Mouse (Mus musculus) liver, embryonic 14.5 days (tissue): ENCODE data around the gene Mfrp. TPM values are rescaled to one million over a fixed set of nuclear protein-coding genes. Genes with fewer than 3 reads are reported as not detected.

Experiments used
- ATAC-seq: fragments of 200-750 bp; cut with Nextera tagmentation; 2 replicates; pipeline ENCODE4 v1.8.0; 2017; ENCODE audit warnings: moderate number of reproducible peaks, mild to moderate bottlenecking, moderate library complexity; ENCODE audit not compliant: insufficient read depth
- DNase-seq, 3 experiments: peaks; one replicate each; pipeline ENCODE4 v3.0.0-alpha.2; 2012 to 2013; ENCODE audit warnings: low read depth in 3 of 3, low spot score in 3 of 3
- H3K27ac ChIP-seq: fragments of 300-500 bp; sonication (generic); 2 replicates; pipeline ENCODE4 v1.5.1; 2014; ENCODE audit warnings: moderate library complexity, mild to moderate bottlenecking, control low read depth, inconsistent platforms
- H3K27me3 ChIP-seq: fragments of 300-500 bp; sonication (generic); 2 replicates; pipeline ENCODE4 v1.6.1; 2014; ENCODE audit warnings: mild to moderate bottlenecking, low read length, moderate library complexity; ENCODE audit not compliant: control insufficient read depth, insufficient read depth
- H3K36me3 ChIP-seq: fragments of 300-500 bp; sonication (generic); replicated peaks from 2 replicates; pipeline ENCODE4 v1.6.1; 2014; ENCODE audit warnings: low read depth; ENCODE audit not compliant: control insufficient read depth, insufficient read depth
- H3K4me1 ChIP-seq, 2 experiments: fragments of 200-500 bp in 1 of 2; fragments of 300-500 bp in 1 of 2; sonication (generic) in 1 of 2; replicated peaks; 2 replicates each; pipeline ENCODE4 v1.6.1; 2012 to 2014; ENCODE audit warnings: antibody characterized with exemption in 1 of 2, inconsistent platforms in 1 of 2, low read length in 1 of 2; ENCODE audit not compliant: control insufficient read depth in 2 of 2, insufficient read depth in 2 of 2
- H3K4me2 ChIP-seq: fragments of 300-500 bp; sonication (generic); 2 replicates; pipeline ENCODE4 v1.6.1; 2014; ENCODE audit warnings: low read depth, mild to moderate bottlenecking, control low read depth, moderate library complexity
- H3K4me3 ChIP-seq, 2 experiments: fragments of 200-500 bp in 1 of 2; fragments of 300-500 bp in 1 of 2; sonication (generic) in 1 of 2; 2 replicates each; pipeline ENCODE4 v1.5.1; 2012 to 2014; ENCODE audit warnings: low read depth in 2 of 2, low read length in 2 of 2, mild to moderate bottlenecking in 2 of 2, control low read depth in 1 of 2, inconsistent platforms in 1 of 2, moderate library complexity in 1 of 2; ENCODE audit not compliant: insufficient read depth in 1 of 2
- H3K9ac ChIP-seq: fragments of 300-500 bp; sonication (generic); replicated peaks from 2 replicates; pipeline ENCODE4 v1.6.1; 2014; ENCODE audit warnings: mild to moderate bottlenecking, control low read depth, moderate library complexity
- H3K9me3 ChIP-seq: fragments of 300-500 bp; sonication (generic); 2 replicates; pipeline ENCODE4 v1.6.1; 2016; ENCODE audit warnings: low read length, mixed read lengths; ENCODE audit not compliant: control insufficient read depth
- CTCF ChIP-seq: IDR thresholded peaks from 2 replicates; pipeline ENCODE4 v1.5.1; 2016; ENCODE audit warnings: antibody characterized with exemption, low read depth, control low read depth
- EP300 ChIP-seq: IDR thresholded peaks from 2 replicates; pipeline ENCODE4 v1.6.1; 2016; ENCODE audit warnings: antibody characterized with exemption, low read depth
- WGBS: fragments of 180-500 bp; shearing (Covaris S2); extraction: QIAGEN DNeasy Blood & Tissue Kit; methylation state at CpG from one replicate; pipeline ENCODE4 v1.1.7; 2014; ENCODE audit not compliant: insufficient replicate concordance; 5-methylcytosine and 5-hydroxymethylcytosine counted together
- polyA plus RNA-seq, 2 experiments: library from polyadenylated mRNA; depleted of rRNA in 1 of 2; stranded (reverse) in 1 of 2; unstranded in 1 of 2; fragments of >200 nt; fragmentation: Nextera tagmentation in 1 of 2; extraction: Ambion mirVana in 1 of 2; gene quantifications; 2 replicates each; pipeline versions ENCODE4 v1.2.1 to v1.2.3; 2012 to 2014

Gene Mfrp
- polyA plus RNA-seq, 2 experiments = not detected

DNA sequence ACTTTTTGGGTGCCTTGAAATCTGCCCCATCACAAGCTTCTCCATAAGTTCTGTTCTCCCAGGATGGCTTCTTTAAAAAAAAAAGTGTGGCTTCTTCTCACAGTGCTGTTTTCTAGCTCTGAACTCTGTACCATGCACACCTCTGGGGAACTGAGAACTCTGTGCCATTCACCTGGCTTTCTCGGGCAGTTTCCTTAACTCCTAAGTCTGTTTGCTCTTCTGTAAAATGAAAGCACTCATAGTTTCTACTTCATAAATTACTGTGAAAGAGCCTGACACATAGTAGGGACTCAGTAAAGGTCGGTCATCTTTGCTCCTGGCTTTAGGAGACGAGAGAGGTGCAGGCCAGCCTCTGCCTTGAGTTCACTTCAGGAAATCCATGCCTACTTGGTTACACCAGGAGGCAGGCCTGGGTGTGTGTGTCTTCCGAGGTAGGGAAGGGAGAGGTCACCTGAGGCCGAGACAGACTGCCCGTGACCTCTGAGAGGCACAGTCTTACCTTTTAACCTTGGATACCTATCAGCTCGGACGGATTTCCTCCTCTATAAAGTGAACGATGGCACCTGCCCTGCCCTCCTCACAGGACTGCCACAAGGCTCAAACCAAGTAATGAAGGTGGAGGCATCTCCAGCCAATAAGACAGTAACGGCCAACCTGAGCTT is 23.3 kb upstream of the Mfrp start:
- no peak for TF ChIP-seq CTCF
- no peak for TF ChIP-seq EP300
- no peak for ATAC-seq
- no peak overlapping the region for H3K27ac ChIP-seq

DNA sequence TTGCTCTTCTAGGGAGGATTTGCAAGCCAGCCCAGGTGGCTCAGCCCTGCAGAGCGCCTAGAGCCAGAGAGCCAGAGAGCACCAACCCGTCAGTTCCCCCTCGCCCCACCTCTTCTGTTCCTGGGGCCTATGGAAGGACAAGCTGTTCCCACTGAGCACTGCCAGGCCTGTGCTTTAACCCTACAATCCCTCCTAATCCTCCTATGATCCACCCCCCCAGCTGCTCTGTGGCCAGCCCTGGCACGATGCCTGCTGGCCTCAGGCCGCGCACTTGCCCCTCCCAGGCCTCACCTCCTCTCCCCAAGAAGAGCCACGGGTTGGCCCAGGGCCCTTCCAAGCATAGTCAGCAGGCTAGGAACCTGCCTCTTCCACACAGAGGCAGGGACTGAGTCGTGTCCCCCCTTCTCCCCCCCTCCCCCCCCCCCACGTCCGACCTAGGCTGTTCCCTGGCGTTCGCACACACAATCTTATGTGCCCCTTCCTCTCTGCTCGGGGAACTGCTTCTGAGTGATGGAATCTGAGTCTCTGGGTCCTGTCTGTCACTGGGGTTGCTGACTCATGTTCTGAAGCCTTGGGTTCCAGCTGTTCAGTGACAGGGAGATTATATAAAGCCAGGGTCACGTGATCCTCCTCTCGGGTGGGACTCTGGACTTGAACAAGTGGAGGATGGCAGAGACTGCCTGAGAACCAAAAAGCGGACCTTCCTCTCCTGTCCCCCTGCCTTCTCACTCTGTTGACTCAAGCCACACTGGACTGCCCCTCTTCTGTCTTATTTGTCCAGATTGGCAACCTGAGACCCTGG is 22.4 kb upstream of the Mfrp start:
- no peak overlapping the region for H3K9ac ChIP-seq
- WGBS = 38% methylated on average over 15 of the region's 16 CpGs
- no peak overlapping the region for H3K4me2 ChIP-seq
- peaks cover 6% of the 10 kb centered on the region for H3K27me3 ChIP-seq
- no peak for TF ChIP-seq CTCF
- no peak for TF ChIP-seq EP300
- no peaks in the 10 kb centered on the region for H3K36me3 ChIP-seq
- peaks cover 3 to 5% of the 10 kb centered on the region in 2 experiments for H3K4me1 ChIP-seq
- no peak overlapping the region for H3K4me3 ChIP-seq
- no peak overlapping the region for H3K27ac ChIP-seq
- no peak for DNase-seq
- no peak for ATAC-seq
- no peaks in the 10 kb centered on the region for H3K9me3 ChIP-seq

More for the DNA sequence above, 23.3 kb upstream of the Mfrp start:
- Histone ChIP-seq H3K4me3 (no peak overlapping the region), H3K9me3 (no peaks in the 10 kb centered on the region), H3K36me3 (no peaks in the 10 kb centered on the region), H3K27me3 (no peaks in the 10 kb centered on the region), H3K4me2 (no peak overlapping the region), H3K4me1 (no peaks in the 10 kb centered on the region), H3K9ac (no peak overlapping the region)
- 70% methylated on average over 10 of the region's 10 CpGs for WGBS
- DNase-seq = no peak

DNA sequence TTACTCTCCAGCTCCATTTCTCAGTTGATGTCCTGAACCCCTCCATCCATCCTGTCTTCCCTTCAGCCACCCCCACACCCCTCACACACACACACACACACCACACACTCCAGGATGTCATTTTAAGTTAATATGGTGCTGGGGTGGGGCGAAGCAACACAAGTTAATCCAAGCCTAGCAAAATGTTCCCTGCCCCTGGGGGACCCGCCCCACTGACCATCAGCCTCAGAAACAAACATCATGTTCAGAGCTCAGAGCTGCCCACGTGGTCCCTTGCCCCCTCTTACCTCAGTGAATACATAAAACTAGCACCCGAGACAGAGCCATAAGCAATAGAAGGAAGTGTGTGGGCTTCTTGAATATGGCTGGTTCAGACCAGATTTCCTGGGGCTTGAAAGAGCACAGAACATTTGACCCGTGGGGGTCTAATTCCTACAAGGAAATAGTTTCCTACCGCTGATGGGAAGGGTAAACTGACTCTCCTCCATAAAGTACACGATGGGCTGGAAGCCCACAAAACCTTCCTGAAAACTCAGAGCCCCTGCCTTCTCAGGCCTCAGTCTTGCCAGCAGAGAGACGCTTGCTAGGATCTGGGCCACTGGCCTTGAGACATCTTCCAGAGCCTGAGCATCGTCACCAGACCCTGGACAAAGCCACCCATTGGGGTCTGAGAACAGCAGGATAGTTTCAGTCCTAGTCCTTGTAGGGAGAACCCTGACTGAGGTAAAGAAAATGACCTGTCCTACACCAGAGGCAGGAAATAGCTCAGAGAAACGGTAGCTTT is 21.3 kb upstream of the Mfrp start:
- peaks cover 8 to 10% of the 10 kb centered on the region in 2 experiments for H3K4me1 ChIP-seq
- WGBS = 41% methylated on average over 10 of the region's 10 CpGs
- no peak overlapping the region for H3K9ac ChIP-seq
- H3K9me3 ChIP-seq = no peaks in the 10 kb centered on the region
- no peak overlapping the region for H3K4me2 ChIP-seq
- no peak for TF ChIP-seq CTCF
- no peak for TF ChIP-seq EP300
- no peak overlapping the region for H3K27ac ChIP-seq
- ATAC-seq (no peak), DNase-seq (no peak)
- peaks cover 10% of the 10 kb centered on the region for H3K27me3 ChIP-seq
- no peaks in the 10 kb centered on the region for H3K36me3 ChIP-seq
- H3K4me3 ChIP-seq = no peak overlapping the region

DNA sequence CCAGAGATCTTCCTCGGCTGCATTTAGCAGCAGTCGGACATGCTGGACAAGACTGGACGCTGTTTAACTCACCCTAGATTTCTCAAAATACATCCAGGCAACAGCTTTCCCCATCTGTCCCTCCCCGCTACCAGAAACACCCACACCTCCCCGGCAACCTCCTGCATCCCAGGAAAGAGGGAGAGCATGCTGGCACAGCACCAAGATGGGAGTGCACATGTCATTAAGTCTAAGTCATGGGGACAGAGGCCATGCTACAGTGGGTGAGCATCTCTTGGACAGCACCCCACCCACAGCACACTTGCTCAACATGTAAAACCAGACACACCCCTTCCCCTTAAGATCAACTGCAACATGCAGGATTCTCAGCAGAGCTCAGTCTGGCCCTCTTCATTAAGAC is 20.6 kb upstream of the Mfrp start:
- H3K27ac ChIP-seq = no peak overlapping the region
- H3K27me3 ChIP-seq = peaks cover 10% of the 10 kb centered on the region
- H3K4me3 ChIP-seq = no peak overlapping the region
- no peak overlapping the region for H3K9ac ChIP-seq
- TF ChIP-seq CTCF (no peak), EP300 (no peak)
- H3K4me2 ChIP-seq = no peak overlapping the region
- no peaks in the 10 kb centered on the region for H3K36me3 ChIP-seq
- DNase-seq = no peak
- no peak for ATAC-seq
- peaks cover 8 to 12% of the 10 kb centered on the region in 2 experiments for H3K4me1 ChIP-seq
- no peaks in the 10 kb centered on the region for H3K9me3 ChIP-seq
- WGBS = 75% methylated on average over 5 of the region's 5 CpGs

DNA sequence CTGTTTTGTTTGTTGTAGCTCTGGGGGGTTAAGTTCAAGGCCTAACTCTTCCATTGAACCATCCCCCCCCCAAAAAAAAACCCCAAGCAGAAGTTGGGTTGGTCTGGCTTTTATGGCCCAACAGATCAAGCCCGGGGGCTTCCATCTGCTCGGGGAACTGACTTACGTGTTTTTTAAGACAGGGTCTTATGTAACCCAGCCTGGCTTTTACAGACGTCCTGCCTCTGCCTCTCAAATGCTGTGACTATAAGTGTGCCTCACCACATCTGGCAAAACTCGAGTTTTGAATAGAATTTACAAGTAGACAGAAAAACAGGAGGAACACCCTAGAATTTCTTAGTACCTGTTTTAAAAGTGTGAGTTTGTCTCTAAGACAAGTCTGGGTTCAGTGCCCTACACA is 19.9 kb upstream of the Mfrp start:
- H3K4me1 ChIP-seq = peaks cover 8 to 12% of the 10 kb centered on the region in 2 experiments
- ATAC-seq (no peak), DNase-seq (no peak)
- H3K36me3 ChIP-seq = no peaks in the 10 kb centered on the region
- H3K9ac ChIP-seq = no peak overlapping the region
- no peak overlapping the region for H3K27ac ChIP-seq
- no peak for TF ChIP-seq CTCF
- TF ChIP-seq EP300 = no peak
- H3K27me3 ChIP-seq = peaks cover 10% of the 10 kb centered on the region
- no peak overlapping the region for H3K4me3 ChIP-seq
- no peaks in the 10 kb centered on the region for H3K9me3 ChIP-seq
- 47% methylated on average over 5 of the region's 5 CpGs for WGBS
- H3K4me2 ChIP-seq = no peak overlapping the region
